Mouse (Mus musculus): ENCODE measurements around the gene Clstn2.

The Clstn2 gene

GRCm38 (mm10) chr9:97775770-97776169 lies 257.2 kb downstream of the Clstn2 start:
- DNase-seq (ENCODE audit: extremely low spot score, low spot score): no peak

GRCm38 (mm10) chr9:97774991-97775390 lies 258.0 kb downstream of the Clstn2 start:
- no peak for DNase-seq (ENCODE audit: extremely low spot score, low spot score)

DNA sequence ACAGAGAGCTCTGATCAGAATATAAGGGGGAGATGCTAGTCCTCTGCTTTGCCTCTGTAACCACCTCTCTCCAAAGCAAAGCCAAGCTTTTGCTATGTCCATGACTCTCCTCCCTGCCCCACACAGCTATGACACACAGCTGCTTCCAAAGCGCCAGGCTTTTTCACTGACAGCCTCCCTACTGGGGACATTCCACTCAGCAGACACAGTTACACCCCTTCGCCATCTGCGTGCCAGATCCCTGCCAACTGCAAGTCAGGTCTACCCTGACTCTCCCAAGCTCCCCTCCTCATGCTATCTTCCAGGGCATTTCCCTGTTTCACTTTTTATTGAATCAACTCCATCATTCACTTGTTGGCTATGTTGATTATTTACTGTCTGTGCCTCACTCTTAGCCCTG lies 259.1 kb downstream of the Clstn2 start:
- no peak for DNase-seq (ENCODE audit: extremely low spot score, low spot score)

GRCm38 (mm10) chr9:97772431-97772830 lies 260.6 kb downstream of the Clstn2 start:
- DNase-seq (ENCODE audit: extremely low spot score, low spot score): no peak

DNA sequence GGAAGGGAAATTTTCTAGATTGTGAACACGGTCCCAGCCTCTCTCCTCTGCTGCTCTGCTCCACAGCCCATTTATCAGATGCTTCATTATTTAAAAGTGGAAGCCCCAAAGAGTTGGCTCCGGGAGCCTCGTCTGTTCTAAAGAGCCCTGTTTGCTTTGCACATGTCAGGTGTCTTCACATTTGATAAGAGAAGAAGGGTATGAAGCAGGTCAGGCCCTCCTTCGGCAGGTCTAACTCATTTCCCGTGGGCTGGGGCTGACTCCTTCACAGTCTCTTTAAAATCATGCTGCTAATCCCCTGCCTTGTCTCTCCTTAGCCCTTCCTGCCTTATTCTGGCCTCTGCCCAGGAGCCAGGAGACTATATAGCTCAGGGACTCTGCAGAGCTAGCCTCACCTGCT lies 263.6 kb downstream of the Clstn2 start:
- DNase-seq (ENCODE audit: extremely low spot score, low spot score): no peak

DNA sequence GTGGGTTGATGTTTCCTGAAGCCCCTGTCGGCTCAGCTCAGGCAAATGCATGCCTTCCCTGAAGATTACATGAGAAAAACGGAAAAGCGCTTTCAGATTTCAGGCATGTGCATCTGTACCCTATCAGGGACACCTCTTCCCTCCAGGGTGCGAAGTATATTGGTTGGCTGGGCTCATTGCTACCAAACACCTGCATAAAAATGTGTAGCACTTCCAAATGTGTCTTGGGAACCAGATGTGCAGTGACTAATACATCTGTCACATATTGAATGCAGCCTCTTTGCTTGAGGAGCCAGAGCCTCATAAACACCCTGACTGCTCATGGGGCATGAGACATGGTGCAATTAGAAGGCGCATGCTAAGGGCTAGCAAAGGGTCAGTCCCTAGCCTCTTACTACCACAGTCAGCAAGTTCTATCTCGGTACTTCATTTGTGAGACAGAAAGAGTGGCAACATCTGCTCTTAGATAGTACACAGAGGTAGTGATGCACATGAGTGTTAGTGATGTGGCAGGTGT lies 267.7 kb downstream of the Clstn2 start:
- no peak for DNase-seq (ENCODE audit: extremely low spot score, low spot score)

DNA sequence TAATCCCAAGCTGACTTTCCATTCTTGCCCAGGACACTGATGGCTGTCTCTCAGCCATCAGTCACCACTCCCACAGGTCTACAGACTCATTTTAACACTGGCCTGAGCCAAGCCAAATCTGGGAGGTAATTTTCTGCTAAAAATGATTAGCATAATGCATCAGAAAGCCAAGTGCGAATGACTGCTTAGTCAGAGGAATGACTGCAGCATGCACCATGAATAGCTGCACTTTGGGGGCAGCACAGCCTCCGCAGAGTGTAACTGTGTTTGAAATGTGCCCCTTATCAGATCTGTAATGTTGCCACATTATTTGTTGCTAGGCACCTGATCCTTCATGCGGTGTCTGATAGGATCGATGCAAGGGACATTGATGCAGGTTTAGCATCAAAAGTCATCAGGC lies 269.9 kb downstream of the Clstn2 start:
- no peak for DNase-seq (ENCODE audit: extremely low spot score, low spot score)

- DNase-seq (ENCODE audit: extremely low spot score, low spot score): no peak
These were observed 277.2 kb downstream of the Clstn2 start for GRCm38 (mm10) chr9:97755599-97756270.

GRCm38 (mm10) chr9:97753715-97754114 lies 279.3 kb downstream of the Clstn2 start:
- no peak for DNase-seq (ENCODE audit: extremely low spot score, low spot score)

- no peak for DNase-seq (ENCODE audit: extremely low spot score, low spot score)
These were observed 286.4 kb downstream of the Clstn2 start for GRCm38 (mm10) chr9:97746574-97746973.

DNA sequence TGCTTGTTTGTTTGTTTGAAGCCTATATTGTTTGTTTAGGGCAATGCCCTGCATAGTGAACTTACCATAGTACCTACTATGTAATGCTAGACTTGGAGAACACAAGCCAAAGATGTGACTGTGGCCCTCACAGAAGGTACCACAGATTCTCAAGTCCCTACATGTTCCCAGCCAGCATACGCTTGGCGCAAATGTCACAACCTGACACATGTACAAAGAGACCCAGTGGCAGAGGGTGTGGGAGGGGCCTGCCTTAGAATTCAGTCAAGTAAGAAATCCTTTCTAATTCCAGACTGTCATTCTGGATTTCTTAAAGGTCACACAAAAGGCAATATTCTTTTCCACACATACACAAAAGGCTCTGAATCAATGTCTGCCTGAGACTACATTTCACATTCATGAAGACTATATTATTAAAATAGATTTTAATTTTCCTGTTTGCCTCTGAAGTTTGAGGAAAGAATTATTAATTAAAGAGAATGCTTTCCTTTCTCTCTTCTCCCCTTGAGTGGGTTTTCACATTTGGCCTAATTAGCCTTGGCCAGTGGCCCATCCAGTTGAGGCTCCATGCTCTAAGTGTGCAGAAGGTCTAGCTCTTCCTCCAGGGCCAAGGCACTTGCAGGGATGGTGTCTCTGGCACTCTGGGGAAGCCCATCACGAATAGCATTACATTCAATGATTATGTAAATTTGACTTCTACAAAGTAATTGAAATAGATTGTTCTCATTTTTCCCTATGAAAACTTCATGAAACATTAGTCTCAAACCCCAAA lies 305.1 kb downstream of the Clstn2 start:
- no peak for DNase-seq (ENCODE audit: extremely low spot score, low spot score)

DNA sequence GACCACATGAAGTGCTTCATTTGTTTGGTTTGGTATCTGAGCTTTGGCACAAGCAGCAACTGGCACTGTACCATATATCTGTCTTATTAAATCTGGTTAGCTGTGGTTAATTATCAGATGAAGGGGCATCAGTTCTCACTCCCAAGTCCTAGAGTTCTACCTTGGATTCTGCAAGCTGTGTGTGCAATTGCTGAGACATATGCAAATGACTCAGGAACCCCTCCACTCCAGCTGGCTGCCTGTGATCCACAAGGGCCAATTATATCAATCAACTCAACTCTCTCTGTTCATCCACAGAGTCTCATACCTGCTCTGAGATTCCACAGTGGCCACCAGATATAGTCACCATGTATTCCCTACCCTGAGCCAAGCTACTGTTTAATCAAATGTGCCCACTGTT lies 315.3 kb downstream of the Clstn2 start:
- no peak for DNase-seq (ENCODE audit: extremely low spot score, low spot score)

- no peak for DNase-seq (ENCODE audit: extremely low spot score, low spot score)
These were observed 316.0 kb downstream of the Clstn2 start for GRCm38 (mm10) chr9:97717005-97717404.

GRCm38 (mm10) chr9:97712888-97713287 lies 320.1 kb downstream of the Clstn2 start:
- DNase-seq (ENCODE audit: extremely low spot score, low spot score): no peak

- no peak for DNase-seq (ENCODE audit: extremely low spot score, low spot score)
These were observed 329.0 kb downstream of the Clstn2 start for GRCm38 (mm10) chr9:97703901-97704503.

GRCm38 (mm10) chr9:97702989-97703388 lies 330.0 kb downstream of the Clstn2 start:
- no peak for DNase-seq (ENCODE audit: extremely low spot score, low spot score)

DNA sequence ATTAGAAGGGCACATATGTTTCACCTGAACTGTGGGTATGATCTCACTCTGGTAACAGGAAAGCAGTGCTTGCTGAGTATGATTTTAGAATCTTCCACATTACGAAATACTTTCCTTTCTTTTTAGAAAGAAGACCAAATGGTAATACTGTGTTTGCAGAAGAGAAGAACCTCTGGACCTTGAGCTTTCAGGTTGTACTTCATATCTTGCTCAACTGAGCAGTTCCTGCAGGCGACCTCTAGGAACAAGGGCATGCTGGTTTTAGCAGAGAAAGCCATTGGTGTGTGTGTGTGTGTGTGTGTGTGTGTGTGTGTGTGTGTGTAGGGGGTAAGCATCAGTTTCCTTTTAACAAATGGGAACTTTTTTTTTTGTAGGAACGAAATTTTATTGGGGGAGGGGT lies 333.0 kb downstream of the Clstn2 start:
- no peak for DNase-seq (ENCODE audit: extremely low spot score, low spot score)

DNA sequence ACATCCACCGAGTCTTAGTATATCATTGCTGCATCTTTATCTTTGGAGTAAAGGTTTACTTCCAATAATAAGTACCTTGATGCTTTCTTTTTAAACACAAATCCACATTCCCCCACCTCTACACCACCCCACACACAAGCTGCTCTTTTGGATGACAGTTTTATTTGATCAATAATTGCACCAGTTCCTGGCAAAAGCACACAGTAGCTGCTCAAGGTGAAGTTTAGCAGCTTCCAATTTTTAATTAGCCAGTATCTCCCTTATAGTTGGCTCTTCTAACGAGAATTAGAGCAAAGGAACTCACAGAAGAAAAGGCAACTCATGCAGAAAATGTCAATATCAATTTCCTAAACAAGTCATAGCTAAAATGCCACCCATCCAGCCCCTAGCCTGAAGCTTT lies 334.0 kb downstream of the Clstn2 start:
- DNase-seq (ENCODE audit: extremely low spot score, low spot score): no peak

- DNase-seq (ENCODE audit: extremely low spot score, low spot score): no peak
These were observed 334.9 kb downstream of the Clstn2 start for GRCm38 (mm10) chr9:97698071-97698470.

GRCm38 (mm10) chr9:97696655-97697235 lies 336.2 kb downstream of the Clstn2 start:
- DNase-seq (ENCODE audit: extremely low spot score, low spot score): no peak

DNA sequence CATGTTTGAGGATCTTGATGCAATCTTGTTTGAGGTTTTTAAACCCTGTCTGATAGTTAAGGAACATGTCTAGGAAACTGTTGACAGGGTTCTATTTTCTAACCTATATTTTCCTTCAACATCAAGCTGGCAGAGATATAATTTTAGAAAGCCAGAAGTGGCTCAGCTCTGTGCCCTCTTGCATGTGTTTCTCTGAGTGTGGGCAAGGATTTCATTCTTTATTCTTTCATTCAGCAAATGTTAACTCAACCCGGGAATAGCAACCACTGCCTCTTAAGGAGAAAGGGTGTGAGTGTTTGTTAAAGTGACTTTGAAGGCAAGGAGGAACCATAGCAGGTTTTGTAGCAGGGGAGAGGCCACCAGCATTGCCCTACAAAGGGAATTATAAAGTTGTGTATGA lies 337.7 kb downstream of the Clstn2 start:
- no peak for DNase-seq (ENCODE audit: extremely low spot score, low spot score)

DNA sequence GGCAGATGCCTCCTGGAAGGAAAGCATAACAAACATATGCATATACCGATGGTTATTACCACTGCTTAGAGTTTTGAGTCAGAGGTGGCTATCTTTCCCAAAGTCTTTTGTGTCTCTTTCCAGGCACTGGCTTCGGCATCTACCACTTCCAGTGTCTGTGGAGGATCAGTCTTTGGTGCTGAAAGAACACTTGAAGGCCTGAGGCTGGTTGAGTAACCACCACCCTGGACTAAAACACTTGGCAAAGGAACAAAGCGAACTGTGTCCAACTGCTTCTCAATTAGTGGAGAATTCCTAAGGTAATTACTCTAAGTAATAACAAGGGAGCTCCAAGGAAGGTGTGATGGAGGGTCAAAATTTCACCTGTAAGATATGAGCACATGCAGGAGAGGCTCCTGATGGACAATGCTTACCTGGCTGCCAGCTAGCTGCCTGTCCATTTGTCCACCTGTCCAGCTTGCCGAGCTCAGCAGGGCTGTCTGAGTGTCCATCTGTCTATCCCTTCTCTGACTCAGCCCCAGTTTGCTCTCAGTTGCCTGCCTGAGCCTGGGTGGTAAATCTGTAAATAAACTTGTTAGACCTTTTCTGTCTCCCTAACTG lies 346.1 kb downstream of the Clstn2 start:
- no peak for DNase-seq (ENCODE audit: extremely low spot score, low spot score)
